Mouse (Mus musculus): ENCODE data around the gene Rpf1. TPM values are rescaled to one million over a fixed set of nuclear protein-coding genes. Genes with fewer than 3 reads are reported as not detected.

The Rpf1 gene
- polyA plus RNA-seq, 1 experiment from 2014 or later = 68.2 TPM

DNA sequence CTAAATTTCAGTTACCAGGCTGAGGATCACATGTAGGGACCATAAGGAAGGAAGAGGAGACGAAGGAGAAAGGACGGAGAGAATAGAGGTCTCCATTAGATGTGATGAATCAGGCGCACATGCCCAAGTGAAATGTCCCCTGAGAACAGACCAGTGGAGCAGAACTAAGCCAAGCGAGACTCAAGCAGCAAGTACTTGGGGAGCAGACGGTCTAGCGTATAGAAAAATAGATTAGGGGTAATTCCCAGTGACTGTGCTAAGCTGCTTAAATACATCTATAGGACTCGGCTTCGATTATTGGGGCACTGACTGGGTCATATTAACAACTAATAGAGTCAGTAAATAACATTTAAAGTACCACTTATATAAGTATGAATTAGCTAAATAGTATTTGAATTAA lies 26.3 kb downstream of the Rpf1 start:
- DNase-seq (ENCODE audit: extremely low spot score, low spot score) = no peak
- peaks cover 9% of the 10 kb centered on the region; the same call in 1 of the 2 replicates for H3K4me1 ChIP-seq
- H3K27ac ChIP-seq = no peak overlapping the region
- H3K27me3 ChIP-seq (ENCODE audit: poor library complexity, severe bottlenecking) = no peaks in the 10 kb centered on the region
- no peaks in the 10 kb centered on the region for H3K9me3 ChIP-seq
- no peaks in the 10 kb centered on the region for H3K36me3 ChIP-seq (replicated peaks)
- 49% methylated on average over 8 of the region's 8 CpGs for WGBS
- no peak overlapping the region for H3K4me3 ChIP-seq

DNA sequence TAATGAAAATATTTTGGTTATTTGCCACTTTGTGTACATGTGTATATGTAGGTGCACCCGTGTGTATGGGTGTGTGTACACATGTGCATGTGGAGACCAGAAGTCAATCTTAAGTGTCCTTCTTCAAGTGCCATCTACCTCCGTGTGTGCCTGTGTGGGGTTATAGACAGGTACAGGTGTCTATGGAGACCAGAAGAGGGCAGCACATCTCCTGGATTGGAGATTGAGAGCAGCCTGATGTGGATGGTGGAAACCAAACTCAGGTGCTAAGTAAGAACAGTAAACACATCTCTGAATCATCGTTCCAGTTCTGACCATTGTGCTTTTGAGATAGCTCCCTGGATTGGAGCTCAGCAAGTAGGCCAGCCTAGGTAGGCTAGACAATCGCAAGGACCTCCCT lies 34.8 kb downstream of the Rpf1 start:
- Histone ChIP-seq H3K27ac (no peak overlapping the region), H3K27me3 (ENCODE audit: poor library complexity, severe bottlenecking) (no peaks in the 10 kb centered on the region), H3K4me3 (no peak overlapping the region), H3K4me1 (no peaks in the 10 kb centered on the region), H3K9me3 (no peaks in the 10 kb centered on the region), H3K36me3 (replicated peaks) (0 out of 2 replicates have a peak, but pooled peaks cover 4% of the 10 kb centered on the region)
- 87% methylated on average over 4 of the region's 4 CpGs for WGBS
- DNase-seq (ENCODE audit: extremely low spot score, low spot score) = no peak

DNA sequence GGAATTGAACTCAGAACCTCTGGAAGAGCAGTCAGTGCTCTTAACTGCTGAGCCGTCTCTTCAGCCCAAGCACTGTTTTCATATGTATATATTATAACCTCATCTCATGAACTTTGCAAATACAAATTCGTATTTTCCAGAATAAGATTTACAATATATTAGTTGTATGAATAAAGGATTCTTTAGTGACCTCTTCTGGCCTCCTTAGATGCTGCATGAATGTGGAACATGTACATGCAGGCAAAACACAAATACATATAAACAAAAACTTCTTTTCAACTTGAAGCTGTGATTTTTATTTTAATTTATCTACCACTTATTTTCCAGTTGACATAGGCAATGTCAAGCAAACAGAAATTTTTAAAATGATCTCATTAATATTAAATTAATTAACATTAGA lies 39.2 kb downstream of the Rpf1 start:
- Histone ChIP-seq H3K9me3 (no peaks in the 10 kb centered on the region), H3K27ac (no peak overlapping the region), H3K4me1 (no peaks in the 10 kb centered on the region), H3K36me3 (replicated peaks) (0 out of 2 replicates have a peak, but pooled peaks cover 4% of the 10 kb centered on the region), H3K4me3 (no peak overlapping the region), H3K27me3 (ENCODE audit: poor library complexity, severe bottlenecking) (no peaks in the 10 kb centered on the region)
- no peak for DNase-seq (ENCODE audit: extremely low spot score, low spot score)
- WGBS = 82% methylated on average over 2 of the region's 2 CpGs

DNA sequence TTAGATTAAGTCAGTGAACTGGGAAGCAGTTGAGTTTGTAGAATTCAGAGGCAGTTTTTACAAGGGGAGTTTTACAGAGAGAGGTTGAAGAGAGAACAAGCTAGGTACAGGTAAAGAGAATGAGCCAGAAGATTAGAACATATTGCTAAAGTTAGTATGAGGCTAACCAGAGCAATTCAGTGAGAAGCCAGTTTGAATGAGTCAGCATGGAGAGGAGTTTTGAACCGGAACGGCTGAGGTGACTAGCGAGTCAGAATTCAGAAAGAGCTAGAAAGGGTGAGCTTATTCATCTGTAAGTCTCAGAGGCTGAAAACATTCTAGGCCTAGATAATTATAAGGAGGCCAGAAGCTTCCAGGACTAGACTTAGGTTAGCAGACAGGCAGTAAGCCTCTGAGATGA lies 46.8 kb downstream of the Rpf1 start:
- Histone ChIP-seq H3K9me3 (no peaks in the 10 kb centered on the region), H3K27me3 (ENCODE audit: poor library complexity, severe bottlenecking) (no peaks in the 10 kb centered on the region), H3K36me3 (replicated peaks) (no peaks in the 10 kb centered on the region), H3K4me1 (no peaks in the 10 kb centered on the region), H3K27ac (no peak overlapping the region), H3K4me3 (no peak overlapping the region)
- no peak for DNase-seq (ENCODE audit: extremely low spot score, low spot score)
- WGBS = 94% methylated on average over 3 of the region's 3 CpGs

- Histone ChIP-seq H3K36me3 (replicated peaks) (no peaks in the 10 kb centered on the region), H3K9me3 (no peaks in the 10 kb centered on the region), H3K27ac (no peak overlapping the region), H3K27me3 (ENCODE audit: poor library complexity, severe bottlenecking) (no peaks in the 10 kb centered on the region), H3K4me1 (no peaks in the 10 kb centered on the region), H3K4me3 (no peak overlapping the region)
- no peak for DNase-seq (ENCODE audit: extremely low spot score, low spot score)
Observed at GRCm38 (mm10) chr3:146473741-146474140, 47.5 kb downstream of the Rpf1 start.

DNA sequence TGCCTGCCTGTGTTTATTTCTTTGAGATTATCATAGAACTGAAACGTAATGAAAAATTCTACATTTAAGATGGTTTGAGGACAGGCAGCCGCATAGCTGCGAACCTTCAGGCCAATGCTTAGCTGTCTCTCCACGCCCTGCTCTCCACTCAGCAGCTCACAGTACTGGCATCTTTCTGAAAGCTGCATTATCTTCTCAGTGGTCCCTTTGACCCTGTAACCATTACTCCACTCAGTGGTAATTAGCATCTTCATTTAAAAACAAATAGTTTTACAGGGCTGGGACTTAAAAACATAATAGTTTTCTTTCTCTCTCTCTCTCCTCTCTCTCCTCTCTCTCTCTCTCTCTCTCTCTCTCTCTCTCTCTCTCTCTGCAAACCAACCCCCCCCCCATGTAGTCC lies 48.6 kb downstream of the Rpf1 start:
- no peak for DNase-seq (ENCODE audit: extremely low spot score, low spot score)
- Histone ChIP-seq H3K9me3 (no peaks in the 10 kb centered on the region), H3K27ac (no peak overlapping the region), H3K4me3 (no peak overlapping the region), H3K36me3 (replicated peaks) (no peaks in the 10 kb centered on the region), H3K4me1 (no peaks in the 10 kb centered on the region), H3K27me3 (ENCODE audit: poor library complexity, severe bottlenecking) (no peaks in the 10 kb centered on the region)
- 72% methylated on average over 4 of the region's 4 CpGs for WGBS

DNA sequence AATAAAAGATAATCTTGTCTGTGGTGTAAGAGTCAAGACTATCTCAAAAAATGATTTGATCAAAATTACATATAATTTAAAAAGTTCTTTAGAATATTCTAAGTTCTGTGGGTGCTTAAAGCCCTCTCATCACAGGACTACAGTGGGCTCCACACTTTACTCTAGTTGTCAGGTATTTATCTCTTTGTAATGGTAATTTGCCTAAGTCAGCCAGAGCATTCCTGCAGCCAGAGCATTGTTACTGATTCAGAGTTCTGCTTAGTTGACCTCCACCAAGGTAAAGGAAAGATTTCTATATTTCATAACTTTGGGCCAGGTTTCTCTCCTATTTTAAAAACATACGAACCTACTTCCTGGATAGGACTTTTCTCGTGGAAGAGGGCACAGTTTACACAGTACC lies 52.0 kb downstream of the Rpf1 start:
- Histone ChIP-seq H3K36me3 (replicated peaks) (no peaks in the 10 kb centered on the region), H3K4me3 (no peak overlapping the region), H3K9me3 (no peaks in the 10 kb centered on the region), H3K4me1 (no peaks in the 10 kb centered on the region), H3K27ac (no peak overlapping the region), H3K27me3 (ENCODE audit: poor library complexity, severe bottlenecking) (no peaks in the 10 kb centered on the region)
- no peak for DNase-seq (ENCODE audit: extremely low spot score, low spot score)
- 82% methylated on average over 2 of the region's 2 CpGs for WGBS

- no peaks in the 10 kb centered on the region for H3K9me3 ChIP-seq
- H3K27ac ChIP-seq = no peak overlapping the region
- H3K36me3 ChIP-seq (replicated peaks) = 0 out of 2 replicates have a peak, but pooled peaks cover under 1% of the 10 kb centered on the region
- 70% methylated on average over 2 of the region's 2 CpGs for whole genome bisulfite sequencing
- H3K27me3 ChIP-seq (ENCODE audit: poor library complexity, severe bottlenecking) = no peaks in the 10 kb centered on the region
- no peak overlapping the region for H3K4me3 ChIP-seq
- H3K4me1 ChIP-seq = no peaks in the 10 kb centered on the region
- DNase-seq (ENCODE audit: extremely low spot score, low spot score) = no peak
Observed at GRCm38 (mm10) chr3:146462939-146463338, 58.3 kb downstream of the Rpf1 start.

Other genes with a start within 250 kb of the Rpf1 start
- 39.0 and 41.5 TPM in 2 replicates for gene Ssx2ip, start 116.8 kb downstream of the Rpf1 start, polyA plus RNA-seq (2016; fragmentation: Nextera tagmentation; extraction: Ambion mirVana)
- 4.5 and 6.1 TPM in 2 replicates for gene Ctbs, start 71.6 kb downstream of the Rpf1 start, polyA plus RNA-seq (2016; fragmentation: Nextera tagmentation; extraction: Ambion mirVana)
- gene Spata1, start 21.7 kb downstream of the Rpf1 start, polyA plus RNA-seq (2016; fragmentation: Nextera tagmentation; extraction: Ambion mirVana) = 5.2 and 5.6 TPM in 2 replicates
- 1,224 and 1,240 TPM in 2 replicates for gene Gng5, start 21.6 kb downstream of the Rpf1 start, polyA plus RNA-seq (2016; fragmentation: Nextera tagmentation; extraction: Ambion mirVana)
- not detected in 2 replicates for gene Uox, start 49.0 kb upstream of the Rpf1 start, polyA plus RNA-seq (2016; fragmentation: Nextera tagmentation; extraction: Ambion mirVana)
- not detected in 2 replicates for gene Dnase2b, start 94.2 kb upstream of the Rpf1 start, polyA plus RNA-seq (2016; fragmentation: Nextera tagmentation; extraction: Ambion mirVana)
- not detected in 2 replicates for gene 4930503B20Rik, start 129.9 kb upstream of the Rpf1 start, polyA plus RNA-seq (2016; fragmentation: Nextera tagmentation; extraction: Ambion mirVana)
- 0.62 and 1.2 TPM in 2 replicates for gene Samd13, start 164.2 kb upstream of the Rpf1 start, polyA plus RNA-seq (2016; fragmentation: Nextera tagmentation; extraction: Ambion mirVana)

Measured in forebrain, embryonic 10.5 days (tissue).